Mouse (Mus musculus) megakaryocyte, embryonic 14.5 days (primary cell): ENCODE data around the gene Pim1. TPM values are rescaled to one million over a fixed set of nuclear protein-coding genes. Genes with fewer than 3 reads are reported as not detected.
A peak's percentile ranks its signal among the peaks of the same experiment; 100 is the strongest.
"Not testable (repeated sequence)": the region's sequence is repeated elsewhere in the genome, so short reads cannot be mapped to it uniquely, and the experiment has no call there.

Source experiments
- H3K27me3 ChIP-seq: replicated peaks from 2 replicates; pipeline ENCODE3; 2012; ENCODE audit warnings: inconsistent platforms
- H3K36me3 ChIP-seq: replicated peaks from 2 replicates; pipeline ENCODE3; 2012; ENCODE audit warnings: low read length, inconsistent platforms, mixed read lengths
- H3K4me1 ChIP-seq: 2 replicates; pipeline ENCODE4 v1.6.1; 2012; ENCODE audit warnings: inconsistent platforms
- H3K4me3 ChIP-seq: replicated peaks from 2 replicates; pipeline ENCODE3; 2012; ENCODE audit warnings: moderate library complexity, mild to moderate bottlenecking, inconsistent platforms
- H3K9me3 ChIP-seq: 2 replicates; pipeline ENCODE4 v1.6.1; 2012; ENCODE audit warnings: inconsistent platforms
- FLI1 ChIP-seq: IDR thresholded peaks from 2 replicates; pipeline ENCODE4 v1.6.1; 2012; ENCODE audit warnings: low read length, inconsistent platforms, mixed read lengths
- GATA1 ChIP-seq: IDR thresholded peaks from 3 replicates; pipeline ENCODE4 v1.6.1; 2012; ENCODE audit warnings: mixed read lengths, low read length, inconsistent platforms, borderline replicate concordance
- polyA plus RNA-seq: library from polyadenylated mRNA; stranded (reverse); fragments of >175 nt; gene quantifications from 2 replicates; pipeline ENCODE4 v1.2.3, GENCODE M21; 2012; ENCODE audit warnings: low replicate concordance; ENCODE audit not compliant: insufficient read depth

The Pim1 gene
- polyA plus RNA-seq, 1 experiment: 350 TPM

DNA sequence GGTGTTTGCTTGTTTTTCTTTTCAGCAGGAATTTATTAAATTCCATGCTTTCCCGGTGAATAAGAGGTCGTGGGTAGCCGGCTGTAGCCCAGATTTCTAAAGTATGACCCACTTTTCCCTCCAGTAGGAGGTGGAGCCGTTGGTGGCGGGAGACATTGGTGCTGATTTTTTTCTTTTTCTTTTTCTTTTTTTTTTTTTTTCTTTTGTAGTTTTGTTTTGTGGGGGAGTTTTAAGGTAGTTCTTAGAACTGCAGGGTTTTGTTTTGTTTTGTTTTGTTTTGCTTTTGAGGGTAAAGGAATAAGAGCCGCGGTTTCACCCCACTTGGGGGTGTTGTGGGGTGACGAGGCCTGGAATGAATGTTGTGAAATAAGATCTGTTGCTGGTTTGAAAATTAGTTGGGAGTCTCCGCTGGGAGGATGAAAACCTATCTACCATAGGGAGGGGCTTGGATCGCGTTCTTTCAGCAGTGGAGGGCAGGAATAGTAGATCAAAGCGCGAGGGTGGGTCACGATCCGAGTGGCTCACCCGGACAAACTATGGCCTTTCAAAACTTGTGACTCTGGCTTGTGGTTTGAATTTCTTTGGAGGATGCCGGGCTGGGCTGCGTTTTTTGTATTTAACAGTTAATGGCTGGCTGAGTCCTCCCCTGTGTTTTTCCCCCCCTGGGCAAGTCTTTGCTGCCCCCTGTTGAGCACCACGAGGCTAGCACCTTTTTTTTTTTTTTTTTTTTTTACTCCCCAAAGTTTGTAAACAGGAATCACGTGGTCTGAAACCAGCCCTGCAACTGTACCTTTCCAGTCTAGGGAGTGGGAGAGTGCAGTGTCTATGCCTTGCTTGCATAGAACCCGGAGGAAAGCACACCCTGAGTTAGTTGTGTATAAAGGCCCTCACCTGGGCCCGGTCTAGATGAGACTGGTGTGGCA is 2.0 kb downstream of the Pim1 start:
- H3K9me3 ChIP-seq: no peaks in the 10 kb centered on the region
- peak overlapping the region; percentile 99 for H3K4me3 ChIP-seq
- H3K27me3 ChIP-seq: no peaks in the 10 kb centered on the region
- H3K36me3 ChIP-seq: peaks cover 53% of the 10 kb centered on the region
- TF ChIP-seq GATA1: no peak
- no peak for TF ChIP-seq FLI1
- peaks cover 51% of the 10 kb centered on the region for H3K4me1 ChIP-seq

DNA sequence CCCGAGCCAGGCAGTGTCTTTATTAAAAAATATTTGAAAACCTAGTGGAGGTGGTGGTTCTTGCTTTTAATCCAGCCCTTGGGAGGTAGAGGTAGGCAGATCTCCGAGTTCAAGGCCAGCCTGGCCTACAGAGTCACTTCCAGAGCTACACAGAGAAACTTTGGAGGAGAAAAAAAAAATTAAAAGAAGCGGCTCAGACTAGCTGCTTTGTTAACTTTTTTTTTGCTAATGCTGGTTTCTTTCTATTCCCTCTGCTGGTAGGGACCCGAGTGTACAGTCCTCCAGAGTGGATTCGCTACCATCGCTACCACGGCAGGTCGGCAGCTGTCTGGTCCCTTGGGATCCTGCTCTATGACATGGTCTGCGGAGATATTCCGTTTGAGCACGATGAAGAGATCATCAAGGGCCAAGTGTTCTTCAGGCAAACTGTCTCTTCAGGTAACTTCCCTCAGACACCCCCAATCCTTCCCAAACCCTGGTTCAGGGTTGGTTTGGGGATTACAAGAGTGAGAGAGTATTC is 3.0 kb downstream of the Pim1 start:
- Histone ChIP-seq H3K4me1 (peaks cover 52% of the 10 kb centered on the region), H3K9me3 (no peaks in the 10 kb centered on the region), H3K36me3 (peaks cover 53% of the 10 kb centered on the region), H3K27me3 (no peaks in the 10 kb centered on the region), H3K4me3 (peak overlapping the region; percentile 99)
- no peak for TF ChIP-seq GATA1
- no peak for TF ChIP-seq FLI1

DNA sequence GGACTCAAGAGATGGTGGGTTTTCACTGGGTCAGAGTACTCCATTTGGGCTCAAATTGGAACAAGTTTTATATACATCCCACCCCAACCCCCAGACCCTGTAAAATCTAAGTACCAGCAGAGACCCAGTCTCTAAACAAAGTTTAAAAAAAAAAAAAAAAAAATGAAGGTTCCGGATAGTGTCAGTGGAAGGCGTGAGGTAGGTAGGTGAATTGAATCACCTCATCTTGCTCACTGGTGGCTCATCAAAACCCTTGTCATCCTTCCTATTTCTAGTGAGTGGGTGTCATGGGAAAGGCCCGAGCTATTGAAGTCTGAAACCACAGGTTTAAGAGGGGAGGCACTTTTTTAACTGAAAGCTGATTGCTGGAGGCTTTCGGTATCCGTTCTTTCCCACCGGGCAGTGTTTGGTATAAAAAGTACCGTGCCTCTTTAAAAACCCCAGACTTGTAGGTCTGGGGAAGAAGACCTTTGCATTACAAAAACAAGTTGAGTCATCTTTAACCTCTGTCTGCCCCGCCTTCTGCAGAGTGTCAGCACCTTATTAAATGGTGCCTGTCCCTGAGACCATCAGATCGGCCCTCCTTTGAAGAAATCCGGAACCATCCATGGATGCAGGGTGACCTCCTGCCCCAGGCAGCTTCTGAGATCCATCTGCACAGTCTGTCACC is 3.6 kb downstream of the Pim1 start:
- Histone ChIP-seq H3K36me3 (peaks cover 53% of the 10 kb centered on the region), H3K9me3 (no peaks in the 10 kb centered on the region), H3K4me3 (peak overlapping the region; percentile 99), H3K4me1 (peaks cover 52% of the 10 kb centered on the region), H3K27me3 (no peaks in the 10 kb centered on the region)
- no peak for TF ChIP-seq FLI1
- no peak for TF ChIP-seq GATA1

DNA sequence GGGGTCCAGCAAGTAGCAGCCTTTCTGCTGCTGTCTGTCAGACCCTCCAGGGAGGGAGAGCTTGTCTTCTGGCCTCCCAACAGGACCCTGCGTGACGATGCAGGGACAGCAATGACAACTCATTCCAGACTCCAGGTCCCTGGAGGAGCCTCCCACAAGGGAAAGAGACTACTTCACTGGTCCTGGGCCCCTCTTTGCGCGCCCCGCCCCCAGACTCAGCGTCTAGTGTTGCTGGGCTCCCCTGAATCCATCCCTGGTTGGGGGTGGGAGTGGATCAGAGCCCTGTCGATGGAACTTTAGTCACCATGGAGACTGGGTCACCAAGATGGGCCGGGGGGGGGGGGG is 4.2 kb downstream of the Pim1 start:
- Histone ChIP-seq H3K27me3 (no peaks in the 10 kb centered on the region), H3K9me3 (no peaks in the 10 kb centered on the region), H3K4me1 (peaks cover 54% of the 10 kb centered on the region), H3K4me3 (peak overlapping the region; percentile 99), H3K36me3 (peaks cover 53% of the 10 kb centered on the region)
- no peak for TF ChIP-seq FLI1
- no peak for TF ChIP-seq GATA1

DNA sequence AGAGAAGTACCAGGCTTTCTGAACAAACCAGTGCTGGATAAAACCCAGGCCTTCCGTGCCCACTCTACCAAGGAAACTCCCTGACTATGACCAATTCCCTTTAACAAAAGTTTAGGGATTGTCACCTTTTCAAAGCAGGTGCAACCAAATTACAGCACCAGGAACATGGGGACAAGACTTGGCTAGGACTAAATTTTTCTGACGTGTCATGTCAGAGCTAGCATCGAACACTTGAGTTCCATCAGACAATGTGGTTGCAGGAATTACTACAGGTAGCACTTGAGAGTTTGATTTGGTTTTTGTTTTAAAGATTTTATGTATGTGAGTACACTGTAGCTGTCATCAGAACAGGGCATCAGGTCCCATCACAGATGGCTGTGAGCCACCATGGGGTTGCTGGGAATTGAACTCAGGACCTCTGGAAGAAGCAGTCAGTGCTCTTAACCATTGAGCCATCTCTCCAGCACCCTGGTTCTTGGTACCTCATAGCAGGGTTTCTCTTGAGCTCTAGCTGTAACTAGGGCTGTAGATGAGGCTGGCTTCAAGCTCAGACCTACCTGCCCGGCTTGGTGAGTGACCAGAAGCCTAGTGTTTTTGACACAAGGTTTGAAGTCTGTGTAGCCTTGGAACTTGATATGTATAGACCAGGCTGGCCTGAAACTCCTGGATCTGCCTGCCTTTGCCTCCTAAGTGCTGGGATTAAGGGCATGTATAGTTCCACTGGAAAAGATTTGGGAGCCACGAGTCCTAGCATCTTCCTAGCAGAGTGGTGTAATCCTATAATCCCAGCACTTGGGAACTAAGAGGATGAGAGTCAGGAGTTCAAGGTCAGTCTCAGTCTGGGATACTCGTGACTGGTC is 5.9 kb downstream of the Pim1 start:
- TF ChIP-seq GATA1 (no peak), FLI1 (no peak)
- Histone ChIP-seq H3K27me3 (no peaks in the 10 kb centered on the region), H3K9me3 (no peaks in the 10 kb centered on the region), H3K36me3 (peaks cover 46% of the 10 kb centered on the region), H3K4me3 (peak overlapping the region; percentile 68), H3K4me1 (peaks cover 72% of the 10 kb centered on the region)

DNA sequence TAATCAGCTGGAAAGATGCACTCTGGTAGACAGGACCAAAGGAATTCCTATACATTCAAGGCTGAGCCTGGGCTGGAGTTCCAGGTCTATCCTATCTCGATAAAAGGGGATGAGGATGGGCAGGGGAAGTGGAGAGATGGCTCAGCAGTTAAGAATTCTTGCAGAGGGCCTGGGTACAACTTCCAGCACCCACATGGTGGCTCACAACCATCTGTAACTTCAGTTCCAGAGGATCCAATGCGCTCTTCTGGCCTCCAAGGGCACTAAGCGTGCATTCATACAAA is 6.5 kb downstream of the Pim1 start:
- H3K27me3 ChIP-seq: no peaks in the 10 kb centered on the region
- peaks cover 78% of the 10 kb centered on the region for H3K4me1 ChIP-seq
- H3K4me3 ChIP-seq: peak overlapping the region; percentile 68
- H3K9me3 ChIP-seq: no peaks in the 10 kb centered on the region
- peaks cover 41% of the 10 kb centered on the region for H3K36me3 ChIP-seq
- TF ChIP-seq FLI1 (no peak), GATA1 (no peak)

DNA sequence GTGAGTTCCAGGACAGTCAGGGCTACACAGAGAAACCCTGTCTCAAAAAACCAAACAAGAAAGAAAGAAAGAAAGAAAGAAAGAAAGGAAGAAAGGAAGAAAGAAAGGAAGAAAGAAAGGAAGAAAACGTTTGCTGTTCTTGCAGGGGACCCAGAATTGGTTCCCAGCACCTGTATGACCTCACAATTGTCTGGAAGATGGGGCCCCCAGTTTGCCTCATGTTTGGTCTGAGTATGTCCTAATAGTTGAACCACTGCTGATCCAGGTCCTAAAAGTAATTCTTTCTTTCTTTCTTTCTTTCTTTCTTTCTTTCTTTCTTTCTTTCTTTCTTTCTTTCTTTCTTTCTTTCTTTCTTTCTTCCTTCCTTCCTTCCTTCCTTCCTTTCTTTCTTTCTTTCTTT is 6.9 kb downstream of the Pim1 start:
- Histone ChIP-seq H3K36me3 (peaks cover 36% of the 10 kb centered on the region), H3K4me1 (peaks cover 82% of the 10 kb centered on the region)
- not testable (repeated sequence) for H3K4me3 ChIP-seq

DNA sequence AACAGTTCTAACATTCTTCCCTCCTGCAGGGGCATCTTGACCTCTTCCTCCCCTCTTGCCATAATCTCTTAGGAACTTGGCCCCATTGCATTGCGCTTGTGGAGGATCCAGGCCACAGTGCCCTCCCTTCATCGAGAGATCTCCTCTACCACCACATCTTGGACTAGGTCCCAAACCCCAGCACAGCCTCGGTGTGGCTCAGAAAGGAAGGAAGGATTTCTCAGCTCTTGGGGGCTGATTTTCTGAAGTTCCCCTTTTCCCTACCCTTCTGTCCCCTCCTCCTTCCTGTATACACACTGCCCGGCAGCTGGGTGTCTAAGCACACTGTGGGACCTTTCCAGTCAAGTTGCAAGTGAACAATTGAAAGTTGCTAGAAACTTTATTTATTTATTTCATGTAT is 7.5 kb downstream of the Pim1 start:
- Histone ChIP-seq H3K4me3 (peak overlapping the region; percentile 85), H3K4me1 (peaks cover 88% of the 10 kb centered on the region), H3K36me3 (peaks cover 31% of the 10 kb centered on the region), H3K27me3 (no peaks in the 10 kb centered on the region), H3K9me3 (no peaks in the 10 kb centered on the region)
- TF ChIP-seq GATA1: no peak
- TF ChIP-seq FLI1: no peak

More for the DNA sequence above, 6.9 kb downstream of the Pim1 start:
- not testable (repeated sequence) for H3K27me3 ChIP-seq, H3K9me3 ChIP-seq

DNA sequence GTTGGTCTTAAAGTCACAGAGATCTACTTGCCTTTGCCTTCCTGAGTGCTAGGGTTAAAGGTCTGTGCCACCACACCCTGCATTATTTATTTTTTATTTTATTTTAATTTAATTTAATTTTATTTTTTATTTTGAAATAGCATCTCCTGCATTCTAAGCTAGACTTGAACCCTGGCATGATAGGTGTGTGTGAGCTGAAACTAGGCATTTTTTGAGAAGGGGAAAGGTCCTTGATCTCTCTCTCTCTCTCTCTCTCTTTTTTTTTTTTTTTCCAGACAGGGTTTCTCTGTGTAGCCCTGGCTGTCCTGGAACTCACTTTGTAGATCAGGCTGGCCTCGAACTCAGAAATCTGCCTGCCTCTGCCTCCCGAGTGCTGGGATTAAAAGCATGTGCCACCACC is 8.4 kb downstream of the Pim1 start:
- not testable (repeated sequence) for H3K9me3 ChIP-seq, H3K4me3 ChIP-seq, H3K27me3 ChIP-seq
- H3K36me3 ChIP-seq: peaks cover 24% of the 10 kb centered on the region
- peaks cover 92% of the 10 kb centered on the region for H3K4me1 ChIP-seq

DNA sequence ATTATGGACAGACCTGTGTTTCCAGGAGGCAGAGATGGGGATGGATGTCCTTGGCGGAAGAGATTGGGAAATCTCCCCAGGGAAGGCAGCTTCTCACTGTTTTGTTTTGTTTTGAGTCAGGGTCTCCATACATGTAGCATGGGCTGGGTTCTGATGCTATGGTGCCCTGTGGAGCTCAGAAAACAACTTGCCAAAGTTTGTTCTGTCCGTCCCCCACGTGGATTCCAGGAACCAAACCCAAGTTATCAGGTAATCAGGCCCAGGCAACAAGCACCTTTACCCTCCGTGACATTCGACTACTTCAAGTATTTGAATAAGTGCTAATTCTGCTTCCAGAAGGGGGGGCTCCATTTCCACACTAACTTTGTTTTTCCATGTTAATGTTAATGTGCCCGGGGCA is 9.0 kb downstream of the Pim1 start:
- Histone ChIP-seq H3K4me3 (no peak overlapping the region), H3K27me3 (no peaks in the 10 kb centered on the region), H3K36me3 (peaks cover 22% of the 10 kb centered on the region), H3K4me1 (peaks cover 92% of the 10 kb centered on the region), H3K9me3 (peaks cover 5% of the 10 kb centered on the region)
- TF ChIP-seq GATA1 (no peak), FLI1 (no peak)
